Mouse (Mus musculus) bone marrow, adult 2 months (tissue): ENCODE data around the gene Stk11ip.

Source experiments
- CTCF ChIP-seq: fragments of 200-500 bp; IDR thresholded peaks from 2 replicates; pipeline ENCODE4 v1.5.1; 2011; ENCODE audit warnings: low read length, control low read depth; ENCODE audit not compliant: control insufficient read depth, insufficient read depth
- POLR2A ChIP-seq: fragments of 200-500 bp; IDR thresholded peaks from 2 replicates; pipeline ENCODE4 v1.6.1; 2011; ENCODE audit warnings: low read depth, mild to moderate bottlenecking, control low read depth, low read length, borderline replicate concordance; ENCODE audit not compliant: control insufficient read depth

DNA sequence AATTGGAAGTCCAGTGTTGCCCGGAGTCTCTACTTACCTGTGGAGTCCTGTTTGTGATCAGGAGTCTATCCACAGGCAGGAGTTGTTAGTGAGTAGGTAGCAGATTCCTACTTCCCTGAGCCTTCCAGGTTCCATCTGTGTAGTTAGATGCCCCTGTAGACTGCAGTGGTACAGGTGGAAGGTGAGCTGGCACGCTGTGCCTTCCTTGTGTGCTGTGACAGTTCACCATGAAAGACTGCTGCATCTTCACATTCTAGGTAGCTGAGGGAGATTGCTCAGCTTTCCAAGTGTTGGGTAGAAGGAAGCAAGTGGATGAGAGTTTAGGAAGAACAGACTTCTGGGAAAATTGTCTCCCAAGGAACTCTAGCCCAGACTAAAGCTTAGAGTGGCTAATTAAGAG is 42.8 kb downstream of the Stk11ip start:
- TF ChIP-seq CTCF (no peak), POLR2A (no peak)
